Mouse (Mus musculus) heart, postnatal 36 days (tissue): ENCODE results near the gene Pla2g7. TPM values are rescaled to one million over a fixed set of nuclear protein-coding genes. Genes with fewer than 3 reads are reported as not detected.
A peak's percentile ranks its signal among the peaks of the same experiment; 100 is the strongest.
"Not testable (repeated sequence)": the region's sequence is repeated elsewhere in the genome, so short reads cannot be mapped to it uniquely, and the experiment has no call there.

Source experiments
- DNase-seq, 2 experiments: peaks; one replicate each; pipeline ENCODE4 v3.0.0; 2021 to 2022
- intact Hi-C: fragments of 180-260 bp; cut with DNase I; formaldehyde crosslinking; loops from one replicate; pipeline ENCODE4 v1.15.1; 2025
- total RNA-seq, 2 experiments: library from RNA; stranded (reverse); gene quantifications; 2 replicates each; pipeline ENCODE4 v1.2.3; 2021

Gene Pla2g7
- 1 to 10 TPM; 6.9 to 9.9 TPM for total RNA-seq

- intact Hi-C loops: no loop called here
These were observed at the start of gene Pla2g7 for GRCm38 (mm10) chr17:43567992-43568888. TSS of gene Pla2g7 (plus strand) at chr17:43568098.

DNA sequence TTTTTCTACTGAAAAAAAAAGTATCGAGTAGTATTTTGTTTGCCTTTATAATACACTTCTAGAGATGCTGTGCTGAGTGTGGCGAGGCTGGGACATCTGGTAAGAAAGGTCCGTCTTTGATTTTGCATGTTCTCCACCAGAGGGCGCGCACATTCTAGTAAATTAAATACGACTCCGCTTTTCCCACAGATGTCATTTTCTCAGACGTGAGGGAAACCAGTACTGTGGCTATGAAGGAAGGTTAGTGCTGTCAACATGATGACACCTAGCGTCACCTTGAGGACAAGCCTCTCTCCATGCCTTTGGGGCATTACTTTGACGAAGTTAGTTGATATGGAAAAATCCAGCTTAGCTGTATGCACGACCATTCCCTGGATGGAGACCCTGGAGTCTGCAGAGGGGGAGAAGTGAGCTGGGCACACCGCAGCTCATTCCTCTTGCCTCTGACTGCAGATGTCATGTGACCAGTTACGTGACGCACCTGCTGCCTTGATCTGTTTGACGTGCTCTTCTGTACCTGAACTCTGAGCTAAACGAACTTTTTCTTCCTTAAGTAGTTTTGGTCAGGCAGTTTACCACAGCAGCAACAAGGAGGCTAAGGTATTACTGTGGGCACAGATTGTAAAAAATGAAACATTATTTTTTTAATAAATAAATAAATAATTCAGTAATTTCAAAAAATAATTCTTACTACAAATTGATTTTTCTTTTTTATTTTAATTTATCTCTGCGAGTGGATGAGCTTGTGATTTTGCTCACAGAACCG lies 49.1 kb upstream of the Pla2g7 start:
- intact Hi-C loops: loop anchor here (1.0 to 5.0 kb wide), 3 partner anchors 87 to 252 kb away; no protein-coding TSS in a partner anchor

More at GRCm38 (mm10) chr17:43567992-43568888, at the start of gene Pla2g7:
- peak; percentile 46 to 47 for DNase-seq

GRCm38 (mm10) chr17:43520166-43520565 lies 47.7 kb upstream of the Pla2g7 start:
- no peak for DNase-seq
- intact Hi-C loops: no loop called here

More for the DNA sequence above, 49.1 kb upstream of the Pla2g7 start:
- DNase-seq: peak; percentile 64 to 74

GRCm38 (mm10) chr17:43530507-43530906 lies 37.4 kb upstream of the Pla2g7 start:
- DNase-seq: no peak
- intact Hi-C loops: no loop called here

- intact Hi-C loops: no loop called here
- no peak for DNase-seq
These were observed 36.7 kb upstream of the Pla2g7 start for GRCm38 (mm10) chr17:43531192-43531591.

DNA sequence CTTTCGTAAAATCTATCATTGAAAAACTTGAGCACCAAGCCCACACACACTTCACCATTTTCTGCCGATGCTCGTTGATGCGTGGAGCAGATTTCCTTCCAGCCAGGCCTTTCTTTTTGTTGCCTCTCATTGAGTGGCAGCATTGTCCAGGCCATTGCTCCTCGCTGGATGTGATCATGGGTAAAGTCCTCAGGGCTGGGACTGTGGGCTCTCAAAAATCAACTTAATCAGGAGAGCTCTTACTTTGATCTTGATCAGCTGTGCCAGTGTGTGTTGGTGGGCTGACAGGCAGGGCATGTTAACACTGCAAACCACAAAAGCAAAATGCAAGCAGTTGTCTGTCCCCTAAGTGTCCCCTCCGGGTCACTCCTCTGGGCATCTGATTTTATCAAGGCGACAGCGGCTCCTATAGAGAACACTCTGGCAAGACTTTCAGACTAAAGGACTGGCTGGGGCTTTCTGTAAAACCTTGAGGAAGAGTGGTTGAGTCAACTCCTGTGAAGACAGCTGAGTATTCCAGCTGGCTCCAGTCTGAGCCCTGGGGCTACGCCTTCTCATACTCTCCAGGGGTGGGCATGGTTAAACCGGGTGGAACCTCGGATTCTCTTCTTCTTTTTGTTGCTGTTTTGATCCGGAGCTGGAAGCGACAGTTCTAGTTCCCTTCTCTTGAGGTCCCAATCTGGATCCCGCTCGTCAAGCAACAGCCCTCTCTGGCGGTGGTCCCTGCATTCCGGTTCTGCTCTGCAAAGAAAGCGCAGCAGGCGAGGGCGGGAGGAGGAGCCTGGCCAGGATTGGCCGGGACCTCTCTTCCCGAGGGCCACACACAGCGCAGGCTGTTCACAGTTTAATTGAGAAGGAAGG lies 33.3 kb upstream of the Pla2g7 start:
- intact Hi-C loops: no loop called here
- peak; percentile 40 to 46 for DNase-seq

GRCm38 (mm10) chr17:43536841-43537240 lies 31.1 kb upstream of the Pla2g7 start:
- DNase-seq, intact Hi-C loops: not testable (repeated sequence)

DNA sequence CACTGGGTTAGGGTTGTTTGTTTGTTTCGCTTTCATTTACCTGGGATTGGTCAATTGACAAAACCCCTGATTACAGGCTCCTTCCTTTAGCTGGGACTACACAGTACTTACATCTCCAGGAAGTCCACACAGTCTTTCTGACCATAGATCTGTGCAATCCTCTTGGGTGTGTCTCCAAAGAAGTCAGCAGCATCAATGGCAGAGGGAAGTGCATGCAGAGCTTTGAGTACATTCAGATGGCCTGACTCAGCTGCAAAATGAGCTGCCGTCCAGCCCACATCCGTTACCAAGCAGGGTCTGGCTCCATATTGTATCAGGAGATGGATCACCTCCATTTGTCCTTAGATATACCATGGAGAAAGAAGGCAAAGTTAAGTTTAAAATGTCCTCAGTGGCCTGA lies 29.1 kb upstream of the Pla2g7 start:
- intact Hi-C loops: no loop called here
- DNase-seq: no peak

DNA sequence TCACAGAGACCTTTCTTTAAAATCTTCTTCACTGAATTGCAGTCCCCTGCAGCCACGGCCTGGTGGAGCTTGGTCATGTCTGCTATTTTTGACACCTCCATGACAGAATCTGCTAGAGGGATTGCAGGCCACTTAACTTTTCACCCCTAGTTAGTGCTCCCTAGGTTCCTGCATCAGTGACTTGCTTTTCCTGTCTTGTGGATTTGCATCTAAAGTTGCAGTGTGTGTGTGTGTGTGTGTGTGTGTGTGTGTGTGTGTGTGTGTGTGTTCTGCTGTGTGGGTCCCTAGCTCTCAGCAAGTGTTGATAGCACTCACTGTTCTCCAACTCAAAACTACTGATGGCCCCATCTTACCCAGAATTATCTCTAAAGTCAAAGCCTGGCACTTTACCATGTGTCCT lies 24.4 kb upstream of the Pla2g7 start, which contains the start of gene Ankrd66:
Ankrd66 (minus strand) TSS at position 101 of the 400 bp plus-strand sequence.
- no peak for DNase-seq
- intact Hi-C loops: no loop called here

GRCm38 (mm10) chr17:43544040-43544439 lies 23.9 kb upstream of the Pla2g7 start:
- DNase-seq: no peak
- intact Hi-C loops: no loop called here

DNA sequence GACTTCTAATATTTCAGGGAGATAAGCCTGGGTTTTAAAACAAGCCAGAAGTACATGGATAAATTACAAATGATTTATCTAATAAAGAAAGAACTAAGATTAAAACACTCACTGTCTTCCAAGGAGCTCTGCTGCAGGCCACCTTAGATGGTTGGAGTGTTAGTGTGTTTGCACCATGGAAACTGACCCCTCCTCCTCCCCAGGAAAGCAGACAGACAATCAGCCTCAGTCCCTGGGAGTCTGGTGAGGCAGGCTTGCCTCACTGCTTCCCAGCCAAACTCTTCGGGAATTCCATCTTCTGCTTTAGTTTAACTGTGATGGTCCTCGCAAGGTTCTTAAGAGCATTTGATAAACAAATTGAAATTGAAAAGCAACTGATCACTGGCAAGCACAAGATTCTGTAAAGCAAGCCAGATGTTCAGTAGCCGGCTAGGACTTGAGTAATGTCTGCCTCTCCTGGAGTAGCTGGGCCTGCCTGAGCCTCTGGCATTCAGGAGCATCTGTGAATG lies 16.7 kb upstream of the Pla2g7 start:
- DNase-seq: no peak
- intact Hi-C loops: no loop called here

GRCm38 (mm10) chr17:43554516-43555403 lies 13.1 kb upstream of the Pla2g7 start:
- no peak for DNase-seq
- intact Hi-C loops: no loop called here

- DNase-seq: no peak
- intact Hi-C loops: no loop called here
These were observed 10.8 kb upstream of the Pla2g7 start for GRCm38 (mm10) chr17:43557104-43557503.

DNA sequence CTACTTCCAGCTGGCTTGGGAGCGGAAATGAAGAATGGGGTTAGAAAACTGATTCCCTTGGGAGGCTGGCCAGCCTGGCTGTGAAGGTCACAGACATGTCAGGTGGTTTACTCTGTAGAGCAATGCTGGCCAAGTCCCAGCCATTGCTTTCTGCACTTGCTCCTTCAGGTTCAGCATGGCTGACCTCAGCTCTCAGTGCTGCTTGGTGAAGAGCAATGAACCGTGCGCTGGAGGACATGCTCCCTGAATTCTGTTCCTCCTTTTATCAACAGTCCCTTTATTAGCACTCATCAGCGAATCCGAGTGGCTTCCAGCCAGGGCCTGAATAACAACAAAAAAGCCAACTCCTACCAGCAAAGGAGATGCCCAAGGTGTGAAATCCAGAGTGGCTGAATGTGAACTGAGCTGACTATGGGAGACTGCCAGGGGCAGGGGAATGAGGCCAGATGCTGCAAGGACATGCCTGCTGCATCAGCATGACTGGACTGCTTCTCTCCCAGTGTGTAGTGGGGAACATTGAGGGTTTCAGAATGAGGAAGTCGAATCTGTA lies 10.3 kb upstream of the Pla2g7 start:
- intact Hi-C loops: no loop called here
- peak; percentile 45 to 50 for DNase-seq

- intact Hi-C loops: no loop called here
- no peak for DNase-seq
These were observed 9.2 kb upstream of the Pla2g7 start for GRCm38 (mm10) chr17:43558678-43559077.

- intact Hi-C loops: no loop called here
- no peak for DNase-seq
These were observed 4.5 kb upstream of the Pla2g7 start for GRCm38 (mm10) chr17:43563192-43563987.

GRCm38 (mm10) chr17:43567593-43567991 lies 306 bp upstream of the Pla2g7 start:
- intact Hi-C loops: no loop called here
- DNase-seq: no peak

DNA sequence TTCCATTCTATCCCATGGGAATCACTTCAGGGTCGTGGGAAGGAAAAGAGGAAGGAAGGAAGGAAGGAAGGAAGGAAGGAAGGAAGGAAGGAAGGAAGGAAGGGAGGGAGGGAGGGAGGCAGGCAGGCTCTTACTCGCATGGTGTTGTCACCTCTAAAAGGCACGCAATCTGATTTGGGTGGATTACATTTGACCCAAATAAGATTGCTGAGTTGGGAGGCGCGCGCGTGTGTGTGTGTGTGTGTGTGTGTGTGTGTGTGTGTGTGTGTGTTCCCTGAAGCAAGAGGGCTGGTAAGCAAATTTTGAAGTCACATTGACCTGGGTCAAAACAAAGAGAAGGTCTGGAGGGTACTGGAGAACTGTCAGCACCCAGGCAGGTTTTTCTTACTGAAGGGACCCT lies 1.4 kb downstream of the Pla2g7 start:
- DNase-seq: no peak
- intact Hi-C loops: no loop called here
